ENCODE assay signal across 22 mouse cellular contexts in genomic region chr5:146981376-146981775, GRCm38 (mm10). TPM values are rescaled to one million over a fixed set of nuclear protein-coding genes. Genes with fewer than 3 reads are reported as not detected.
DNase-seq lines count a peak whose midpoint lies in the region; ATAC-seq and TF ChIP-seq lines count a peak whose summit lies in the region.
"Had no signal": no experiment of that assay in that cellular context is flagged by ENCODE, and none has a peak within 500 bp of the region (broad histone marks: within the 10 kb centered on the region; RNA-seq: fewer than 3 reads in every experiment).

No protein-coding gene starts in this region.

- intact Hi-C loops in gastrocnemius, postnatal 14 days (cut with DNase I; ENCODE audit: low total_unique reads): no loop called here

- no peak overlapping the region for H3K4me2 ChIP-seq in kidney, embryonic 15.5 days
- H3K4me2 ChIP-seq in midbrain, embryonic 15.5 days: no peak overlapping the region
- H3K4me2 ChIP-seq: embryonic facial prominence, embryonic 15.5 days; heart, embryonic 13.5 days; hindbrain, embryonic 15.5 days had no signal

- no peak overlapping the region for H3K9ac ChIP-seq in kidney, embryonic 15.5 days
- H3K9ac ChIP-seq in midbrain, embryonic 15.5 days: no peak overlapping the region
- H3K9ac ChIP-seq: embryonic facial prominence, embryonic 15.5 days; heart, embryonic 13.5 days; hindbrain, embryonic 15.5 days had no signal

- TF ChIP-seq POLR2A in kidney, adult 2 months (IDR thresholded peaks at IDR 0.05; ENCODE audit: low read depth, low read length): no peak

- no peak for TF ChIP-seq CTCF in kidney, adult 2 months (conservative IDR thresholded peaks at IDR 0.05; ENCODE audit: insufficient read depth, insufficient read length, low read depth, low read length)

- peaks cover 10% of the 10 kb centered on the region; the same call in 1 of the 2 replicates for H3K4me1 ChIP-seq in kidney, adult 2 months (ENCODE audit: control insufficient read depth, insufficient read depth, low read length)
- no peaks in the 10 kb centered on the region for H3K4me1 ChIP-seq in kidney, embryonic 15.5 days
- H3K4me1 ChIP-seq in midbrain, embryonic 15.5 days: no peaks in the 10 kb centered on the region
- H3K4me1 ChIP-seq: heart, embryonic 13.5 days had no signal

- ATAC-seq in kidney, embryonic 15.5 days (replicated peaks; ENCODE audit: low FRiP score): no peak
- ATAC-seq in midbrain, embryonic 15.5 days (replicated peaks): no peak
- ATAC-seq: activated CD4-positive, CD25-positive, alpha-beta regulatory T cell, adult 4 months; forebrain, embryonic 14.5 days; Patski had no signal

- peak overlapping the region; percentile 26; the same call in 1 of the 2 replicates for H3K27ac ChIP-seq in kidney, adult 2 months (ENCODE audit: insufficient read depth, low read depth, low read length)
- H3K27ac ChIP-seq in kidney, embryonic 15.5 days: no peak overlapping the region
- no peak overlapping the region for H3K27ac ChIP-seq in midbrain, embryonic 15.5 days
- H3K27ac ChIP-seq: embryonic facial prominence, embryonic 15.5 days; forebrain, embryonic 10.5 days; gastrocnemius, adult 2 months; heart, embryonic 13.5 days; hindbrain, embryonic 15.5 days had no signal

- no peaks in the 10 kb centered on the region for H3K27me3 ChIP-seq in kidney, adult 2 months (replicated peaks; ENCODE audit: control insufficient read depth, insufficient read depth, low read length)
- peaks cover 36% of the 10 kb centered on the region for H3K27me3 ChIP-seq in kidney, embryonic 15.5 days
- 0 out of 2 replicates have a peak, but pooled peaks cover 3% of the 10 kb centered on the region for H3K27me3 ChIP-seq in midbrain, embryonic 15.5 days (replicated peaks)
- H3K27me3 ChIP-seq: Patski had no signal

- H3K36me3 ChIP-seq in kidney, adult 2 months (ENCODE audit: control insufficient read depth, insufficient read depth, low read length): no peaks in the 10 kb centered on the region
- no peaks in the 10 kb centered on the region for H3K36me3 ChIP-seq in kidney, embryonic 15.5 days
- no peaks in the 10 kb centered on the region for H3K36me3 ChIP-seq in midbrain, embryonic 15.5 days (replicated peaks)
- H3K36me3 ChIP-seq: embryonic facial prominence, embryonic 15.5 days; forebrain, embryonic 10.5 days; heart, embryonic 13.5 days; hindbrain, embryonic 15.5 days had no signal

- no peaks in the 10 kb centered on the region for H3K9me3 ChIP-seq in kidney, embryonic 15.5 days (replicated peaks)
- H3K9me3 ChIP-seq in midbrain, embryonic 15.5 days: no peaks in the 10 kb centered on the region
- H3K9me3 ChIP-seq: embryonic facial prominence, embryonic 15.5 days; forebrain, embryonic 10.5 days; heart, embryonic 13.5 days; hindbrain, embryonic 15.5 days had no signal

- DNase-seq in adrenal gland, postnatal 10 days: peak; percentile 25
- DNase-seq in adrenal gland, postnatal 14 days: no peak
- peak; percentile 91 for DNase-seq in kidney, adult 2 months
- DNase-seq in kidney, postnatal 10 days: peak; percentile 27
- DNase-seq in gastrocnemius, postnatal 14 days: no peak
- DNase-seq: cerebellum, adult 11-12 months; cerebellum, adult 9-10 months; cerebellum, postnatal 25 days; gastrocnemius, adult 2 months; gastrocnemius, postnatal 36 days; heart, adult 11 months; heart, postnatal 36 days had no signal

- no peak overlapping the region for H3K4me3 ChIP-seq in kidney, adult 2 months (ENCODE audit: insufficient read depth, low read depth, low read length)
- no peak overlapping the region for H3K4me3 ChIP-seq in kidney, embryonic 15.5 days (replicated peaks)
- H3K4me3 ChIP-seq in midbrain, embryonic 15.5 days: no peak overlapping the region
- H3K4me3 ChIP-seq: embryonic facial prominence, embryonic 15.5 days; erythroblast, embryonic 14.5 days; forebrain, embryonic 10.5 days; gastrocnemius, adult 2 months; heart, embryonic 13.5 days; hindbrain, embryonic 15.5 days had no signal

- 59% methylated on average over 6 of the region's 6 CpGs for WGBS in kidney, adult 2 months
- 85% methylated on average over 6 of the region's 6 CpGs for WGBS in kidney, embryonic 15.5 days
- 88% methylated on average over 6 of the region's 6 CpGs for WGBS in midbrain, embryonic 15.5 days

RNA-seq across cellular contexts. Expression of gene Mtif3, which starts 17.8 kb away (rescaled TPM):
- total RNA-seq in adrenal gland, postnatal 10 days (2021): 10 to 100 TPM; 28.9 to 36.7 TPM
- total RNA-seq in adrenal gland, postnatal 14 days (2021): 28.5 and 31.7 TPM in 2 replicates
- polyA plus RNA-seq in kidney, adult 2 months (2012; rRNA removed): 23.2 and 27.7 TPM in 2 replicates
- 24.8 and 25.0 TPM in 2 replicates for polyA plus RNA-seq in kidney, embryonic 15.5 days (2015; fragmentation: Nextera tagmentation; extraction: Ambion mirVana)
- 28.3 and 28.9 TPM in 2 replicates for polyA plus RNA-seq in midbrain, embryonic 15.5 days (2015; fragmentation: Nextera tagmentation; extraction: Ambion mirVana)
- total RNA-seq in gastrocnemius, postnatal 14 days (2021): 10 to 100 TPM; 21.8 to 24.3 TPM

RNA-seq across cellular contexts. Expression of gene Gtf3a, which starts 32.9 kb away (rescaled TPM):
- 10 to 100 TPM; 34.8 to 39.8 TPM for total RNA-seq in adrenal gland, postnatal 10 days (2021)
- 32.3 and 34.8 TPM in 2 replicates for total RNA-seq in adrenal gland, postnatal 14 days (2021)
- 52.3 and 68.0 TPM in 2 replicates for polyA plus RNA-seq in kidney, adult 2 months (2012; rRNA removed)
- polyA plus RNA-seq in kidney, embryonic 15.5 days (2015; fragmentation: Nextera tagmentation; extraction: Ambion mirVana): 120 and 125 TPM in 2 replicates
- 110 and 116 TPM in 2 replicates for polyA plus RNA-seq in midbrain, embryonic 15.5 days (2015; fragmentation: Nextera tagmentation; extraction: Ambion mirVana)
- 10 to 100 TPM; 22.1 to 25.1 TPM for total RNA-seq in gastrocnemius, postnatal 14 days (2021)

Comparison
In these comparisons a context has a peak if more than half of its experiments do, and no peak if none do; other contexts are left out.
1. DNase-seq: peak in adrenal gland, postnatal 10 days (single experiment), kidney, adult 2 months (single experiment) and kidney, postnatal 10 days (single experiment); none in adrenal gland, postnatal 14 days (single experiment) and gastrocnemius, postnatal 14 days (single experiment).